Mouse (Mus musculus) stomach, embryonic 14.5 days (tissue): ENCODE measurements at regions not wholly inside any gene's neighbourhood (a gene's known extent, or its start where the extent isn't known, plus 50 kb on each side); places are given as distances from the start of the nearest gene placed in this dataset.
A peak's percentile ranks its signal among the peaks of the same experiment; 100 is the strongest.

Source experiments
- ATAC-seq: fragments of 200-750 bp; cut with Nextera tagmentation; 2 replicates; pipeline ENCODE4 v1.8.0; 2017; ENCODE audit warnings: low read depth, moderate TSS enrichment; ENCODE audit not compliant: insufficient number of reproducible peaks, insufficient read depth, low FRiP score
- H3K27ac ChIP-seq: fragments of 300-500 bp; sonication (generic); 2 replicates; pipeline ENCODE4 v1.5.1; 2014; ENCODE audit warnings: mild to moderate bottlenecking, low read length, moderate library complexity, mixed read lengths
- H3K27me3 ChIP-seq: fragments of 300-500 bp; sonication (generic); 2 replicates; pipeline ENCODE4 v1.6.1; 2014; ENCODE audit warnings: low read length, control low read depth, mixed read lengths; ENCODE audit not compliant: control insufficient read depth, insufficient read depth
- H3K36me3 ChIP-seq: fragments of 300-500 bp; sonication (generic); 2 replicates; pipeline ENCODE4 v1.6.1; 2014; ENCODE audit warnings: mild to moderate bottlenecking, control low read depth, low read length, moderate library complexity, mixed read lengths; ENCODE audit not compliant: control insufficient read depth, insufficient read depth
- H3K4me1 ChIP-seq: fragments of 300-500 bp; sonication (generic); 2 replicates; pipeline ENCODE4 v1.6.1; 2014; ENCODE audit warnings: low read length, control low read depth, mixed read lengths; ENCODE audit not compliant: control insufficient read depth, insufficient read depth
- H3K4me2 ChIP-seq: fragments of 300-500 bp; sonication (generic); replicated peaks from 2 replicates; pipeline ENCODE4 v1.6.1; 2014; ENCODE audit warnings: low read depth, low read length, control low read depth
- H3K4me3 ChIP-seq: fragments of 300-500 bp; sonication (generic); 2 replicates; pipeline ENCODE4 v1.5.1; 2014; ENCODE audit warnings: low read depth, low read length, control low read depth
- H3K9ac ChIP-seq: fragments of 300-500 bp; sonication (generic); replicated peaks from 2 replicates; pipeline ENCODE4 v1.6.1; 2014; ENCODE audit warnings: low read depth, mild to moderate bottlenecking, control low read depth, low read length, moderate library complexity, mixed read lengths
- H3K9me3 ChIP-seq: fragments of 300-500 bp; sonication (generic); 2 replicates; pipeline ENCODE4 v1.6.1; 2016; ENCODE audit warnings: low read depth, low read length, control low read depth; ENCODE audit not compliant: control insufficient read depth
- WGBS: fragments of 180-500 bp; shearing (Covaris S2); extraction: QIAGEN DNeasy Blood & Tissue Kit; methylation state at CpG from one replicate; pipeline ENCODE4 v1.1.7; 2014; 5-methylcytosine and 5-hydroxymethylcytosine counted together

DNA sequence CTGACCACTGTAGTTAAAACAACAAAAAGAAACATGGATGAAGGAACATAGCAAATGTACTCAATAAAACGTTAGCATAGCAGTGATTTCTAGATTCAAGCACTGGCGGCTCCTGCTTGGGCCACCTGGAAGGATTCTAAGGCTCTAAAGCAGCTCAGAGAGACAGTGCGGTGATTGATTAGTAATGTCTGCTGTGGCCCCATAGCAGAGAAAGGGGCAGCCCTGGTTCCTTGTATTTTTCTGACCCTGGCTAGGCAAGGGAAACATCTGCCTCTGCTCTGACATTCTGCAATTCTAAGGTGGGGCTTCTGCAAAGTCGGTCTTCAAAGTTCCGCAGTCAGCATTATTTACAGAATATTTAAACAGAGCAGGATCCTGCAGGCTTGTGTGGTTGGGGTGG is 84.1 kb downstream of the 2410131K14Rik start:
- 55% methylated on average over 5 of the region's 5 CpGs for WGBS
- H3K9ac ChIP-seq = no peak overlapping the region
- H3K9me3 ChIP-seq = no peaks in the 10 kb centered on the region
- H3K4me1 ChIP-seq = peaks cover 17% of the 10 kb centered on the region; the same call in 1 of the 2 replicates
- no peaks in the 10 kb centered on the region for H3K36me3 ChIP-seq
- H3K4me2 ChIP-seq = no peak overlapping the region
- no peak overlapping the region for H3K4me3 ChIP-seq
- ATAC-seq = no peak
- H3K27ac ChIP-seq = no peak overlapping the region
- H3K27me3 ChIP-seq = no peaks in the 10 kb centered on the region

DNA sequence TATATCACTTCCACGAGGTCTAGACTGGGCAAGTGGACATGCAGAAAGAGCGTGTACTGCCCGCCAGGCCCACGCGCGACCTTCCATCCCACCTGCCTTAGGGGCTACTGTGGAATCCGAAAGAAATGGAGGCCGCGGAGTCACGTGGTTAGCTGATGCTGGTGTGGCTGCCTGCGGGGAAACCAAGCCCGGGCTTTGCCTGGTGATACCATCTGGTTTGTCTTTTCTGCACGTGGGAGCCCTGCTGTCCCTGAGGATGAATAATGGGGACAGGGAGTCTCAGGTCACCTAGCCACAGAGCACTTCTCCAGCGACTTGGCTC is 86.2 kb downstream of the 2410131K14Rik start:
- ATAC-seq = no peak
- no peak overlapping the region for H3K27ac ChIP-seq
- H3K9ac ChIP-seq = no peak overlapping the region
- no peaks in the 10 kb centered on the region for H3K36me3 ChIP-seq
- no peaks in the 10 kb centered on the region for H3K27me3 ChIP-seq
- H3K4me1 ChIP-seq = peaks cover 17% of the 10 kb centered on the region; the same call in 1 of the 2 replicates
- H3K4me3 ChIP-seq = no peak overlapping the region
- H3K9me3 ChIP-seq = no peaks in the 10 kb centered on the region
- H3K4me2 ChIP-seq = peak overlapping the region; percentile 63
- 19% methylated on average over 14 of the region's 14 CpGs for WGBS

DNA sequence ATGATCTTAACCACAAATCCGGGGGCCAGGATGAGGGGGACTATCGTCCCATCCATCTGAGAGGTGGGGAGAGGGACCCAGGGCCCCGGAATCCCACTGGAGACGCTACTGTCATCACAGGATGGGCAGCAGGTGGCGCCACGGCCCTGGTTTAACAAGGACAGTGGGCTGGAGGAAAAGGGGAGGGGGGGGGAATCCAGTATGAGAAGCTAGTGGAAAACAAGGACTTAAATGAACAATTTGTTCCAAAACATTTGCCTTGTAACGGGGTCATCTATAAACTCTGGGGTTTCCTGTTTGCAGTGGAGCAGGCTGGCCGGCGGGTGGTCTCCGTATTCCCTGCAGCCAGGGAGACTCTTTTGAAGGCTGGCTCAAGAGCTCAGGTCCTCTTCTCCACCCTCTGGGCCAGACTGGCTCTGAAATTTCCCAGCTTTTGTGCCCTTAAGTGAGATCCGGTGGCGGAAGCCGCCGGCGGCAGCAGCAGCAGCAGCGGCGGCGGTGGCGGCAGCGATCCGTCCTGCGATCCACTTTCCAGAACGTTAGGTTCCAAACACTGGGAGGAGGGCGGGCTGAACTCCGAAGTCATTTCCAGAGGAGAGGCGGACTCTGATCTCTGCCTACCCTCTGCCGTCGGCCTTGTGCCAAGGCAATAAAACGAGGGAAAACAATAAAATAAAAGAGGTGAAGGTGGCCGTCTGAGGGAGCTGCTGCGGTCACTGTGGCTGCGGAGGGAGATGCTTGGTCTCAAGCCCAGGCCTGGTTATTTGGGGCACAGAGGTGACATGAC is 86.8 kb downstream of the 2410131K14Rik start:
- Histone ChIP-seq H3K9ac (peak overlapping the region; percentile 34; the same call in 1 of the 2 replicates), H3K4me3 (peak overlapping the region; percentile 29), H3K4me1 (peaks cover 16% of the 10 kb centered on the region; the same call in 1 of the 2 replicates), H3K9me3 (no peaks in the 10 kb centered on the region), H3K36me3 (no peaks in the 10 kb centered on the region), H3K27me3 (no peaks in the 10 kb centered on the region), H3K4me2 (peak overlapping the region; percentile 63), H3K27ac (peak overlapping the region; percentile 75; the same call in 1 of the 2 replicates)
- WGBS = 1% methylated on average over 32 of the region's 32 CpGs
- peak; percentile 56; the same call in 1 of the 2 replicates for ATAC-seq

DNA sequence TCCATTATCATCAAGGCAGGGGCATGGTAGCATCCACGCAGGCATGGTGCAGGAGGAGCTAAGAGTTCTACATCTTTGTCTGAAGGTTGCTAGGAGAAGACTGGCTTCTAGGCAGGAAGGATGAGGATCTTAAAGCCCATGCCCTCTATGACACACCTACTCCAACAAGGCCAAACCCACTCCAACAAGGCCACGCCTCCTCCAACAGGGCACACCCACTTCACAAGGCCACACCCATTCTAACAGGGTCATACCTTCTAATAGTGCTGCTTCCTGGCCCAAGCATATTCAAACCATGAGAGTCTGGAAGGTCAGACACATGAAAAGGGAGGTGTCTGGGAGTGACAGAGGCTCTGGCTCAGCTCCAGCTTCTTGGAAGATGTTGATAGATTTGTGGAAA is 89.0 kb downstream of the 2410131K14Rik start:
- Histone ChIP-seq H3K4me1 (peaks cover 9% of the 10 kb centered on the region; the same call in 1 of the 2 replicates), H3K4me3 (no peak overlapping the region), H3K9me3 (no peaks in the 10 kb centered on the region), H3K4me2 (no peak overlapping the region), H3K9ac (no peak overlapping the region), H3K36me3 (no peaks in the 10 kb centered on the region), H3K27ac (no peak overlapping the region), H3K27me3 (no peaks in the 10 kb centered on the region)
- ATAC-seq = no peak
- 86% methylated on average over 2 of the region's 2 CpGs for WGBS

DNA sequence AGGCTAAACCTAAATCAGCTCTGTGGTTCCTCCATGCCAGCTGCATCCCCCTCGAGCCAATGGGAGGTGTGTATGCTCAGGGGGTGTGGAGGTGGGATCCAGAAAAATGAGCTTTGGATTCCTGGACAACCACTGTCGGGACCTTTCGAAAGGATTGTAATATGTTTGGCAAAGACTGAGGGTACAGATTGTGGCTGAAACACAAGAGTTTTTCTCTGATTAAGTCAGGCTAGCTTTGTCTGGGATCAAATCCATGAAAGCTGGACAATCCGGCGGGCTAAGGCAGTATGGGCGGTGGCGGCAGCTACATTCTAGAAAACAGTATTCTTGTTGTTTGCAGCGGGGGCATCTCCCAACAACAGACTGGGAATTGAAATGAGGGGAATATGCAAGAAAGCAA is 93.2 kb downstream of the 2410131K14Rik start:
- no peak overlapping the region for H3K4me3 ChIP-seq
- no peak overlapping the region for H3K4me2 ChIP-seq
- no peak for ATAC-seq
- no peak overlapping the region for H3K9ac ChIP-seq
- H3K27ac ChIP-seq = no peak overlapping the region
- H3K36me3 ChIP-seq = no peaks in the 10 kb centered on the region
- H3K9me3 ChIP-seq = no peaks in the 10 kb centered on the region
- 89% methylated on average over 8 of the region's 8 CpGs for WGBS
- no peaks in the 10 kb centered on the region for H3K27me3 ChIP-seq
- H3K4me1 ChIP-seq = peaks cover 5% of the 10 kb centered on the region; the same call in 1 of the 2 replicates

DNA sequence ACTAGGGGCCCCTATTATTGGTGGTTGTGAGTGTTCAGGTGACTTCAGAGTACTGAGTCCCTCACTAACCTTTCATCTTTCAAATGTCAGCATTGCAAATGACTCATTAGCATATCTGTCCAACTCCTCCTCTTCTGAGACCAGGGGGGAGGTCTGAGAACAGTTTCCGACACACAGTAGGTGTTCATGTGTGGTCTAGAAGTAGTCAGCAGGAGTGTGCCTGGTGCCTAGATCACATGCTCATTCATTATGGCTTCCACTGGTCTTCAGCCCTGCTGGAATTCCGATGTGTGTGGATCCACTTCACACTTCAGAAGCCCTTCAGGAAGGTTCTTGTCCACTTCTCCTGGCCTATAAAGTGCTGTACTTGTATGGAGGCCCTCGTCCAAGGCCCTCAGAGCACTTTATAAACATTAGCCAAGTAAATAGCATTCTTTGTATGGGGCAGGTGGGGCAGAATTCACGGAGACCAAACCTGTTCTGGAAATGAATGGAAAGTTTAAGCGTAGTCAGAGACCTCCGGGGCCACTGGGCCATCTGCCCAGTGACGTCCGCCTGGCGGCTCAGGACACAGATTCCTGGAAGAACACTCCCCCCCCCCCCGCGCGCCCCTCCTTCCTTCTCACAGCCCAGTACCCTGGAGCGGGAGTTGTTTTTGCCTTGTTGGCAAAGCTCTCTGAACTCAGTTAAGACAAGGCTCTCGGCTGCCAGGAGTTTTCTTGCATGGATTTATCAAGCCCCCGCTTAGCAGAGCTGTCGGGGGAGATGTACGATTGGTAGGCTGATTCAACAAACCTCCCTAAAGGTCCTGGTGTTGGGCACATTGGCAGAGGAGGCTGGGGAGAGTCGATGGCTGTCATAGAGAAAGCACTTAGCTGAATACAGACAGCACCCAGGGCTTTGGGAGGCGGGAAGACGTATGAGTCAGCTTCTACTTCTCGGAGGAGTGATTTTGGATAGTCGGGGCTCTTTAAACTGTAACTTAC is 94.9 kb downstream of the 2410131K14Rik start:
- Histone ChIP-seq H3K36me3 (no peaks in the 10 kb centered on the region), H3K27ac (peak overlapping the region; percentile 46; the same call in 1 of the 2 replicates), H3K9ac (no peak overlapping the region), H3K4me3 (no peak overlapping the region), H3K9me3 (no peaks in the 10 kb centered on the region), H3K4me1 (peaks cover 14% of the 10 kb centered on the region; the same call in 1 of the 2 replicates), H3K4me2 (no peak overlapping the region), H3K27me3 (no peaks in the 10 kb centered on the region)
- 31% methylated on average over 22 of the region's 22 CpGs for whole genome bisulfite sequencing
- ATAC-seq = peak; percentile 51

DNA sequence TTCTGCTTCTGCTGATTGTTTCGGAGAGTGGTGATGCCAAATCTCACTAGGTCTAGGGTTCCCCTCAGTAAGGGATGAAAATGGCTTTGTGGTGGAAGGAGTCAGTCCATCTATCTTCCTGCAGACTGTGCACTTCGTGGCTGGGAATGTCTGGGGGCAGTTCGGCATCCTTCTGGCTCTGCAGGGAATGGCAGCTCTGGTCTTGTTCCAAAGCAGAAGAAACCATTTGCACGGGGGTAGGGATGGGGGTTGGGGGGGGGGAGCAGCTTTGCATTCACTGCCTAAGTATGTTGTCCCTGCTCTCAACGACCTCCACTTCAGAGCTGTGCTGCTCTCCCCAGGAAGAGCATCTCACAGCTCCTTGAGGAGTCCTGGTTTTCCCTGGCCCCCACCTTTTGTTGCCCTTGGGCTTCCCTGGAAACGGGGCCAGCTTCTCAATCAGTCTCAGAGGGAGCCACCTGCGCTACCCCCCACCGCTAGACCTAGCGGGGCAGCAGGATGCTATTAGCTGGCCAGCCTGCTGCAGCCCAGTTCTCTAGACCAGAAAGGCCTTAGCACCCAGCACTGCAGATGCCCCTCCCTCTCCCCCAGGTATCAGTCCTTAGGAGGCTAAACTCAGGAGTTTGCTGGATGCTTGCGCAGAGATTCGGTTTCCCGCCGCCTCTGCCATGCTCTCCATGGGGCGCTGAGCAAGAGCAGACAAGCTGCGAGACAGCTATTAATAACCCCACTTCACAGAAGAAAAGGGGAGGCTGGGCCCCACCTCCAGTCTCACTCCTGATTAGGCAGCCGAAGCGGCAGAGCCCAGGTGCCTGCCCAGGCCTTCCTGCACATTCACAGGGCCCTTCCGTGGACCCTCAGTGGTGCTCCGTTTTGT is 98.7 kb downstream of the 2410131K14Rik start:
- WGBS = 20% methylated on average over 19 of the region's 19 CpGs
- H3K27ac ChIP-seq = no peak overlapping the region
- no peak overlapping the region; the same call in 1 of the 2 replicates for H3K4me2 ChIP-seq
- H3K9ac ChIP-seq = no peak overlapping the region
- peaks cover 14% of the 10 kb centered on the region; the same call in 1 of the 2 replicates for H3K4me1 ChIP-seq
- no peaks in the 10 kb centered on the region for H3K9me3 ChIP-seq
- no peak overlapping the region for H3K4me3 ChIP-seq
- H3K36me3 ChIP-seq = no peaks in the 10 kb centered on the region
- H3K27me3 ChIP-seq = no peaks in the 10 kb centered on the region
- ATAC-seq = no peak
